Mouse (Mus musculus): Measurements from ENCODE around the gene P2rx7. TPM values are rescaled to one million over a fixed set of nuclear protein-coding genes. Genes with fewer than 3 reads are reported as not detected.
A peak's percentile ranks its signal among the peaks of the same experiment; 100 is the strongest.
"Not testable (repeated sequence)": the region's sequence is repeated elsewhere in the genome, so short reads cannot be mapped to it uniquely, and the experiment has no call there.

The P2rx7 gene
- polyA plus RNA-seq, 1 experiment from 2014 or later = 46.6 TPM

DNA sequence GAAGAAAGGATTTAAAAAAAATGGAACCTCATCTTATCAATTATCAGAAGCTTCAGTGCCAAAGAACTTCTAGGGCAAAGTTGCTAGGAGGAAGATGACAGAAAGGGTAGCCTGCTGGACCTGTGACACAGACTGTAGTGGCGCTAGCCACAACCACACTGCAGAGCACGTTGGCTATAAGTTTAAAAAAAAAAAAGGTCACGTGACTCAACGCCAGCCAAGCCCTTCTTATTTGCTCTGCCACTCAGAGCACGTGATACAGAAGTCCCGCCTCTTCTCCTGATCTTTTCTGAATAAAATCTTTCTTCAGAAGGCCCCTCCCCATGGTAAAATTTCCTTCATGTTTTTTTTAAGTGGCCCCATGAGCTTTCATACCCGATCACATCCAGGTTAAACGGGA, 8.5 kb upstream of the P2rx7 start:
- no peak overlapping the region for H3K27ac ChIP-seq
- no peaks in the 10 kb centered on the region for H3K79me2 ChIP-seq (ENCODE audit: inconsistent target)
- no peaks in the 10 kb centered on the region for H3K36me3 ChIP-seq (ENCODE audit: inconsistent target)
- H3K4me3 ChIP-seq (ENCODE audit: inconsistent target) = no peak overlapping the region
- 65% methylated on average over 8 of the region's 8 CpGs for WGBS (ENCODE audit: missing documents)

DNA sequence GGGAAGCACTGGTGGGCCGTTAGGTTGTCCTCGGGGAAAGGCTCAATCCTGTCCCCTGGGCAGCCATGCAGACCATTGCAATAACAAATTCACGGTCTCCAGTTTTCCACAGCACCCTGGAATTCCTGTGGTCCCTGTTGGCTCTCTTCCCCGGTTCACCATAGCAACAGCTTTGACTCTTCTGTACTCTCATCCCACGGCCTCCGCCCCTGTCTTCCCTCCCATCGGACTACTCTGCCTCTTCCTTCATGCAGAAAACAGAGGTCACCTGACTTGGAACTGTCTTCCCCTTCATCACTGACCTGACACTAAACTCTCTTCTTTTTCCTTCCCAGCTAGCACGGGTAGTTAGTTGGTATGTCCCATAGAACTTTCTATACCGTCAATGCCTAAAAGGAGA, 7.4 kb upstream of the P2rx7 start:
- Histone ChIP-seq H3K36me3 (ENCODE audit: inconsistent target) (no peaks in the 10 kb centered on the region), H3K79me2 (ENCODE audit: inconsistent target) (no peaks in the 10 kb centered on the region), H3K27ac (no peak overlapping the region), H3K4me3 (ENCODE audit: inconsistent target) (no peak overlapping the region)
- 94% methylated on average over 9 of the region's 9 CpGs for WGBS (ENCODE audit: missing documents)

DNA sequence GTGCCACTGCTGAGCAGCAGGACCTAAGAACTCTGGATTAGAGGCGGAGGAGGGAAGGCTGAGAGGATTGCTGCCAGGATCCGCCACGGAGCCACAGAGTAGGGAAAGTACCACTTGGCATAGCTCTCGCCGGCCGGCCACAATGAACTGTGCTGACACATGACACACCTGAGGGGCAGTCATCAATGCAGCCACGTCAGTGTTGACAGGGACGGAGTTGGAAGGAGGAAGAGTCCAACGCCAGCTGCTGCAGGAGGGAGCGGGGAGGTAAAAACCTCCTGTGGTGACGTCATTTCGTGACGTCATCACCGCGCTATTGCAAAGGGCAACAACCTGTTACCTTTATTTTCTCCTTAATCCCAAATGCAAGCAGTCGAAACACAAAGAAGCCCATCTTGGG, 6.8 kb upstream of the P2rx7 start:
- Histone ChIP-seq H3K27ac (no peak overlapping the region), H3K79me2 (ENCODE audit: inconsistent target) (no peaks in the 10 kb centered on the region), H3K36me3 (ENCODE audit: inconsistent target) (no peaks in the 10 kb centered on the region), H3K4me3 (ENCODE audit: inconsistent target) (no peak overlapping the region)
- WGBS (ENCODE audit: missing documents) = 64% methylated on average over 16 of the region's 16 CpGs

DNA sequence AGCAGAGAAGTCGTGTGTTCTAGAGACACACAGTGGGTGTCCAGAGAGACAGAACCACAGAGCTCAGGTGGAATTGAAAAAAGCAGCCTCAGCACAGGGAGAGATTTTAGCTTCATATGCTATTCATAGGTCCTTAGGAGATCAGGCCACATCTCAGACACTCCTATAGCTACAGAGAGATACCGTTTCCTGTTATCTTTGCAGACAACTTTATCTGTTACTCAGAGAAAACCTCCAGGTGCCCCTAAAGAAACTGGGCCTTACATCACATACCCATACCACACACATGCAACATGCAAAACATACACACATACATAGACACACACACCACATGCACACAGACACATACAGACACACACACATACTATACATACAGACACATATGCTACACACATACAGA, 5.4 kb upstream of the P2rx7 start:
- Histone ChIP-seq H3K27ac (no peak overlapping the region), H3K4me3 (ENCODE audit: inconsistent target) (no peak overlapping the region), H3K79me2 (ENCODE audit: inconsistent target) (no peaks in the 10 kb centered on the region), H3K36me3 (ENCODE audit: inconsistent target) (no peaks in the 10 kb centered on the region)
- 85% methylated on average over 2 of the region's 2 CpGs for WGBS (ENCODE audit: missing documents)

DNA sequence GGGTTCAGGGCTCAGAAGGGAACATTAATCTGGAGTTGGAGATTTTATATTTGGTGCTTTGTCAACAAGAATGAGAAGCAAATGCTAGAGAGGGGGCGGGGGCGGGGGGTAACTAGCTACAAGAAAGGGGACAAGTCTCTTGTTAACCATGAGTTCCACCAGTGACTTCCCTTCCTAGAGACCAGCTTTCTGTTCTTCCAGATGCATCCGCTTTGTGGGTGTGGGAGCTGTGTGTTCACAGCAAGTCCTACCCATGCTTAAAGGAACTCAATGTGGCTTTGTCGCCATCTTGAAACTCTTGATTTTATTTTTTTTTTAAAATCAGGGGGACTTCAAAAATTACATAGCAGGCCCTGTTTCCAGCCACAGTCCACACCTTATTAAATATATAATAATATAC, 4.2 kb upstream of the P2rx7 start:
- H3K79me2 ChIP-seq (ENCODE audit: inconsistent target) = peaks cover 4% of the 10 kb centered on the region
- H3K4me3 ChIP-seq (ENCODE audit: inconsistent target) = no peak overlapping the region
- no peaks in the 10 kb centered on the region for H3K36me3 ChIP-seq (ENCODE audit: inconsistent target)
- H3K27ac ChIP-seq = no peak overlapping the region
- WGBS (ENCODE audit: missing documents) = 11% methylated on average over 4 of the region's 4 CpGs

DNA sequence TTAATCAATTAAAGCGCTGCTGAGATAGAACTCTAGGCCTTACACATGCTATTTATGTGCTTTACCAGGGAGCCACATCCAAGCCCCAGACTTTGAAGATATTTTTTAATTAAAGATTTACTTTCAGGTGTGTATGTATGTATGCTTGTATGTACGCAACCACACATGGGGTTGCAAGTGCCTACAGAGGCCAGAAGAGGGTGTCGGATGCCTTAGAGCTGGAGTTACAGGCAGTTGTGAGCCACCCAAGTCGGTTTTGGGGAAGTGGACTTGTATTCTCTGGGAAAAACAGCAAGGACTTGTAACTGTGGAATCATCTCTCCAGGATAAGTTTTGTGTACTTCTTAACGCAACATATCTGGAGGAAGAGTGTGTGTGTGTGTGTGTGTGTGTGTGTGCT, 3.7 kb upstream of the P2rx7 start:
- Histone ChIP-seq H3K79me2 (ENCODE audit: inconsistent target) (peaks cover 9% of the 10 kb centered on the region), H3K27ac (no peak overlapping the region), H3K4me3 (ENCODE audit: inconsistent target) (no peak overlapping the region), H3K36me3 (ENCODE audit: inconsistent target) (no peaks in the 10 kb centered on the region)
- 61% methylated on average over 5 of the region's 5 CpGs for WGBS (ENCODE audit: missing documents)

DNA sequence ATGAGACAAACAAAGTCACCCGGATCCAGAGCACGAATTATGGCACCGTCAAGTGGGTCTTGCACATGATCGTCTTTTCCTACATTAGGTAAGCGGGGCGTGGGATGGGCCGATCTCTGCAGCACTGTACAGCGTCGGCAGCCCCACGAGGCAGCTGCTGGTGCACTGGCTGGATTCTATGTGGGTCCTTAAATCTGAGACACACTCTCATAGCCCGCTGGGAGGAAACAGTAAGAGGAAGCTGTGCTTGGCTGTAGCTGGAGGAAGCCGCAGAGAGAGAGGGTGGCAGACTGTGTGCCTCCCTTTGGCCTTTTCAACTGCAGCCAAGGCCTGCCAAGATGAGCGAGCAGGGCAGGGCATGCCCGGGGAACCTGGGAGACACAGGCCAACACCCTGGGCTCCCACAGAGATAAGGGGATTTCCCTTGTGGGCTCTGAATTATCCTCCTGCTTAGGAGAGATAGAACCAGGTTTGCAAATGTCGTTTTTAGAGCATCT, 448 bp downstream of the P2rx7 start:
- peak overlapping the region; percentile 94 for H3K27ac ChIP-seq
- peak overlapping the region; percentile 69 for H3K4me3 ChIP-seq (ENCODE audit: inconsistent target)
- H3K36me3 ChIP-seq (ENCODE audit: inconsistent target) = peaks cover 28% of the 10 kb centered on the region; the same call in 1 of the 2 replicates
- WGBS (ENCODE audit: missing documents) = under 1% methylated on average over 15 of the region's 15 CpGs
- H3K79me2 ChIP-seq (ENCODE audit: inconsistent target) = peaks cover 41% of the 10 kb centered on the region

DNA sequence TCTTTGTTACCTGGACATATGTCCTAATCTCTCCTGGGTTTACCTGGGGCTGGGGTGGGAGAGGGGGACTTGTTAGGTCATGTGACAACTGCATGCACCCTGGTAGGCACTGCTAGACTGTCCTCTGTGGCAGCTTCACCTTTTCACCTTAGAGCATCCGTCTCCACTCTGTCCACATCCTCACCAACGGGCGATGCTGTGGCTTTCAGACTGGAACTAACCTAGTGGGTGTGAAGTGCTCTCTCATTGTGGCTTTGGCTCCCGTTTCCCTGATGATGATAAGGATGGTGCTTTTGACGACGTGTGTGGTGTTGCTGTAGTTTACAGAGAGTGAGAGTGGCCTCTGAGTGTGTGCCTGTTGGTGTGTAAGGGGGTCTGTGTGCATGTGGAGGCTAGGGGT, 1.6 kb downstream of the P2rx7 start:
- 26% methylated on average over 6 of the region's 6 CpGs for WGBS (ENCODE audit: missing documents)
- no peak overlapping the region for H3K27ac ChIP-seq
- H3K36me3 ChIP-seq (ENCODE audit: inconsistent target) = peaks cover 29% of the 10 kb centered on the region; the same call in 1 of the 2 replicates
- peak overlapping the region; percentile 69 for H3K4me3 ChIP-seq (ENCODE audit: inconsistent target)
- H3K79me2 ChIP-seq (ENCODE audit: inconsistent target) = peaks cover 51% of the 10 kb centered on the region

DNA sequence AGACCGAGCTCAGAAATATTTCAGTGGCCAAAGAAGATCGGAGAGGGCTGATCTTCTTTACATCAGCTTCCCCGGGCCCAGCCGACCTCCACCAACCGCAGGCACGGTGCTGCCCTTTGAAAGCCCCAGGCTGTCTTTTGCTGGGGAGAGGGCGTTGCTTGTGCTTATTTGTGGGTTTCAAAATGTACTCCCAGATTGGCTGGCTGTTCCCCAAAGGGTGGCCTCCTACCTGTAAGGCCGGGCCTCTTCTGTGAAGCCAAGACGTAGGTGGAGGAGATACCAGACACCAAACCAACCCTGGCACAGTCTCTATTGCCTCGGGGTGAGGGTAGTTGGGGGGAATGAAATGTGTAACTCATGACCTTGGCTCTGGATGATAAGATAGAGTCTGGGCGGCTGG, 2.3 kb downstream of the P2rx7 start:
- Histone ChIP-seq H3K27ac (no peak overlapping the region), H3K79me2 (ENCODE audit: inconsistent target) (peaks cover 59% of the 10 kb centered on the region), H3K4me3 (ENCODE audit: inconsistent target) (no peak overlapping the region), H3K36me3 (ENCODE audit: inconsistent target) (peaks cover 34% of the 10 kb centered on the region; the same call in 1 of the 2 replicates)
- 88% methylated on average over 11 of the region's 11 CpGs for WGBS (ENCODE audit: missing documents)

DNA sequence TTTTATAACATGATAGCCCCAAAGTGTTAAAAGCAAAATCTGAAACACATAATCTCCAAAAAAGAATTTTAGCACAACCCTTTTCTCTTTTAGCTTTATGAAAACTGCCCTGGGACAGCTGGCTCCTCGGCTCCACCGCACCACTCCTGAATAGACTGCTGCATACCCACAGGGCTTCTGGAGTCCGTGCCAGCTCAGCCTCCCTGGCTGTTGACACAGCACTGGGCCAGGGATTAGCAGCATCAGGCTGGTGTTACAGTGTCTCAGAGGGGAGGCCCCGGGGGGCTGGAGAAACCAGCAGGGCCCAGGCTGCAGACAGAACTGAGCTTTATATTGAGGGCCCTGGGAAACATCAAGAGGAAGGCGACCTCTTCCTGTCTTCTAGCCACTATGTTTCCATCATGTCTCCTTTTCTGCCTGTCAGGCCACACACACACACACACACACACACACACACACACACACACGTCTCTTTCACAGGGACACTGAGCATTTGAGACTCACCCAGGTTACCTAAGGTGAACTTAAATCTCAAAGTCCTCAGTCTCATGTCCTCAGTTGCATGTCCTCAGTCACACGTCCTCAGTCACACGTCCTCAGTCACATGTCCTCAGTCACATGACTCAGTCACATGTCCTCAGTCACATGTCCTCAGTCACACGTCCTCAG, 3.7 kb downstream of the P2rx7 start:
- H3K4me3 ChIP-seq (ENCODE audit: inconsistent target) = no peak overlapping the region
- 63% methylated on average over 8 of the region's 9 CpGs for WGBS (ENCODE audit: missing documents)
- peaks cover 66% of the 10 kb centered on the region for H3K79me2 ChIP-seq (ENCODE audit: inconsistent target)
- peaks cover 34% of the 10 kb centered on the region; the same call in 1 of the 2 replicates for H3K36me3 ChIP-seq (ENCODE audit: inconsistent target)
- peak overlapping the region; percentile 7; the same call in 1 of the 2 replicates for H3K27ac ChIP-seq

DNA sequence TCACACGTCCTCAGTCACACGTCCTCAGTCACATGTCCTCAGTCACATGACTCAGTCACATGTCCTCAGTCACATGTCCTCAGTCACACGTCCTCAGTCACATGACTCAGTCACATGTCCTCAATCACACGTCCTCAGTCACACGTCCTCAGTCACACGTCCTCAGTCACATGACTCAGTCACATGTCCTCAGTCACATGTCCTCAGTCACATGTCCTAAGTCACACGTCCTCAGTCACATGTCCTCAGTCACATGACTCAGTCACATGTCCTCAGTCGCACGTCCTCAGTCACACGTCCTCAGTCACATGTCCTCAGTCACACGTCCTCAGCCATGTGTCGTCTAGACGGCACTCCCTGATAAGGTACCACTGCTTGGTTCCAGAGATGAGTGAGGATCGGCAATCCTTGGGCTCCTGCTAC, 4.3 kb downstream of the P2rx7 start:
- peaks cover 66% of the 10 kb centered on the region for H3K79me2 ChIP-seq (ENCODE audit: inconsistent target)
- 93% methylated on average over 11 of the region's 14 CpGs for WGBS (ENCODE audit: missing documents)
- H3K4me3 ChIP-seq (ENCODE audit: inconsistent target) = not testable (repeated sequence)

DNA sequence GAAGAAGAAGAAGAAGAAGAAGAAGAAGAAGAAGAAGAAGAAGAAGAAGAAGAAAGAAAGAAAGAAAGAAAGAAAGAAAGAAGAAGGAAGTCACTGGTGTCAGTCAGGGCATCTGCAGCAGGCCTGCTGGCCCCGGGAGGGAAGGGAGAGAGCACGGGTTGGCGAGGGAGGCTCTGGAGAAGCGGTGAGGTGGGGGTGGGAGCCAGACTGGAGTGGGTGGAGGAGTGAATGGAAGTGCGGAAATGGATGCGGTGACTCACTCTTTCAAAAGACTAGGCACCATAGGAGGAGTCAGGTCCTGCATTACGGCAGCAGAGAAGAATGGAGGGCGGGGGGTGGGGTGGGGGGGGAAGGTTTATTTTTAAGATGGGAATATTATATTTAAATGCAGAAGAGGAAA, 5.6 kb downstream of the P2rx7 start:
- H3K36me3 ChIP-seq (ENCODE audit: inconsistent target) = peaks cover 34% of the 10 kb centered on the region; the same call in 1 of the 2 replicates
- H3K27ac ChIP-seq = no peak overlapping the region
- 67% methylated on average over 6 of the region's 8 CpGs for WGBS (ENCODE audit: missing documents)
- H3K79me2 ChIP-seq (ENCODE audit: inconsistent target) = peaks cover 65% of the 10 kb centered on the region
- H3K4me3 ChIP-seq (ENCODE audit: inconsistent target) = no peak overlapping the region

More for the DNA sequence above, 4.3 kb downstream of the P2rx7 start:
- not testable (repeated sequence) for H3K27ac ChIP-seq
- peaks cover 34% of the 10 kb centered on the region; the same call in 1 of the 2 replicates for H3K36me3 ChIP-seq (ENCODE audit: inconsistent target)

DNA sequence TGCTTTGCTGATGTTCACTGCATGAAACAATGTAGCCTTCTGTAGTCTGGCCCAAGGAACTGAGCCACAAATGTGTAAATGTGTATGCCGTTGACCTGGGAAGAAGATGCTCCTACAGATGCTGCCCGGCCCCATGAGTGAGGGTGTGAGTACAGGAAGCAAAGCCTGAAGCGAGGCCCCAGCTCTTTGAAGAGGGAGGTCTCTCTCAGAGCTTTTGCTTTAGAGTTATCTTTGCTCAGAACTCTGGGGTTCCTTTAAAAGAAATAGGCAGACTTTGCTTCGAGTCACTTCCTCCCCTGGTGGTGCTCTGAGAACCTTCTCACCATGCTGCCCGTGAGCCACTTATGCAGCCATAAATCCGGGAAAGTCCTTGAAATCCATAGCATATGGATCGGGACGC, 6.4 kb downstream of the P2rx7 start:
- Histone ChIP-seq H3K79me2 (ENCODE audit: inconsistent target) (peaks cover 57% of the 10 kb centered on the region), H3K4me3 (ENCODE audit: inconsistent target) (no peak overlapping the region), H3K27ac (no peak overlapping the region), H3K36me3 (ENCODE audit: inconsistent target) (peaks cover 42% of the 10 kb centered on the region)
- WGBS (ENCODE audit: missing documents) = 66% methylated on average over 8 of the region's 8 CpGs

DNA sequence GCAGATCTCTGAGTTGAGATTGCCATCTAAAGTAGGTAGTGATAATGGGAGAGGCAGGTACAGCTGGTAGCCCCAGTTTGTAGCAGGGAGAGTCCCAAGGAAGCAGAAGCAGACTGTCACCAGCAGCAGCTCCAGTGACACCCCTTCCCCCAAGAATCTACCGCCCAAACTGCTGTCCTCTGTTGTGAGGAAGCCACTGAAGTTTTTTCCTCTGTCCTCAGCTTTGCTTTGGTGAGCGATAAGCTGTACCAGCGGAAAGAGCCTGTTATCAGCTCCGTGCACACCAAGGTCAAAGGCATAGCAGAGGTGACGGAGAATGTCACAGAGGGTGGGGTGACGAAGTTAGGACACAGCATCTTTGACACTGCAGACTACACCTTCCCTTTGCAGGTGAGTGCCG, 8.8 kb downstream of the P2rx7 start:
- Histone ChIP-seq H3K27ac (no peak overlapping the region), H3K4me3 (ENCODE audit: inconsistent target) (no peak overlapping the region)

DNA sequence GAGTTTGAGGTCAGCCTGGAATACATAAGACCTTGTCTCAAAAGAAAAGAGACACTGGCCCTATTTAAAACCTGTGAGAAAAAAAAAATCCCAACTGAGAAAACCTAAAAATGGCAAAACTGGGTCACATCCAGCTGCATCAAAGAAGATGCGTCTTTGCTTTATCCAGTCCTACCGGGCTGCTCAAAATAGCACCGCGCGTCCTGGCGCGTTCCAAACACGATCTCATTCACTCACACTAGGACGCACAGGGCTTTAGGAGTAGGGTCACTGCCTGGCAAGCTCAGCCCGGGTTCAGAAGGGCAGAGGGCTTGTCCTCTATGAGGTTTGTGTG, 9.4 kb downstream of the P2rx7 start:
- WGBS (ENCODE audit: missing documents) = 37% methylated on average over 10 of the region's 10 CpGs
- no peak overlapping the region for H3K27ac ChIP-seq
- H3K79me2 ChIP-seq (ENCODE audit: inconsistent target) = peaks cover 34% of the 10 kb centered on the region; the same call in 1 of the 2 replicates
- peaks cover 38% of the 10 kb centered on the region for H3K36me3 ChIP-seq (ENCODE audit: inconsistent target)
- no peak overlapping the region for H3K4me3 ChIP-seq (ENCODE audit: inconsistent target)

More for the DNA sequence above, 8.8 kb downstream of the P2rx7 start:
- 59% methylated on average over 7 of the region's 7 CpGs for WGBS (ENCODE audit: missing documents)
- peaks cover 34% of the 10 kb centered on the region; the same call in 1 of the 2 replicates for H3K79me2 ChIP-seq (ENCODE audit: inconsistent target)
- H3K36me3 ChIP-seq (ENCODE audit: inconsistent target) = peaks cover 39% of the 10 kb centered on the region
